Mouse (Mus musculus) forebrain, embryonic 15.5 days (tissue): ENCODE data around the gene Atraid. TPM values are rescaled to one million over a fixed set of nuclear protein-coding genes. Genes with fewer than 3 reads are reported as not detected.

ENCODE experiments used
- ATAC-seq: fragments of 200-750 bp; cut with Nextera tagmentation; replicated peaks from 2 replicates; pipeline ENCODE4 v1.8.0; 2017; ENCODE audit warnings: mild to moderate bottlenecking, moderate TSS enrichment, moderate library complexity
- H3K27ac ChIP-seq: fragments of 300-500 bp; sonication (generic); replicated peaks from 2 replicates; pipeline ENCODE4 v1.5.1; 2015; ENCODE audit warnings: mild to moderate bottlenecking, inconsistent platforms
- H3K27me3 ChIP-seq: fragments of 300-500 bp; sonication (generic); 2 replicates; pipeline ENCODE4 v1.6.1; 2015; ENCODE audit warnings: inconsistent platforms
- H3K36me3 ChIP-seq: fragments of 300-500 bp; sonication (generic); 2 replicates; pipeline ENCODE4 v1.6.1; 2015; ENCODE audit warnings: mild to moderate bottlenecking, inconsistent platforms
- H3K4me1 ChIP-seq: fragments of 300-500 bp; sonication (generic); 2 replicates; pipeline ENCODE4 v1.6.1; 2015; ENCODE audit warnings: inconsistent platforms
- H3K4me2 ChIP-seq: fragments of 300-500 bp; sonication (generic); replicated peaks from 2 replicates; pipeline ENCODE4 v1.6.1; 2015; ENCODE audit warnings: mild to moderate bottlenecking, inconsistent platforms
- H3K4me3 ChIP-seq: fragments of 300-500 bp; sonication (generic); 2 replicates; pipeline ENCODE4 v1.5.1; 2015; ENCODE audit warnings: mild to moderate bottlenecking, inconsistent platforms
- H3K9ac ChIP-seq: fragments of 300-500 bp; sonication (generic); replicated peaks from 2 replicates; pipeline ENCODE4 v1.6.1; 2015; ENCODE audit warnings: mild to moderate bottlenecking, inconsistent platforms
- H3K9me3 ChIP-seq: fragments of 300-500 bp; sonication (generic); 2 replicates; pipeline ENCODE4 v1.6.1; 2016; ENCODE audit warnings: inconsistent platforms
- WGBS: fragments of 180-500 bp; shearing (Covaris S2); methylation state at CpG from one replicate; pipeline ENCODE4 v1.1.7; 2015; ENCODE audit warnings: mixed read lengths; 5-methylcytosine and 5-hydroxymethylcytosine counted together
- polyA plus RNA-seq: library from polyadenylated mRNA; unstranded; fragments of >200 nt; fragmentation: Nextera tagmentation; extraction: Ambion mirVana; gene quantifications from 2 replicates; pipeline ENCODE4 v1.2.1, GENCODE M21; 2015

Atraid gene
- polyA plus RNA-seq, 1 experiment from 2014 or later: 144 TPM

DNA sequence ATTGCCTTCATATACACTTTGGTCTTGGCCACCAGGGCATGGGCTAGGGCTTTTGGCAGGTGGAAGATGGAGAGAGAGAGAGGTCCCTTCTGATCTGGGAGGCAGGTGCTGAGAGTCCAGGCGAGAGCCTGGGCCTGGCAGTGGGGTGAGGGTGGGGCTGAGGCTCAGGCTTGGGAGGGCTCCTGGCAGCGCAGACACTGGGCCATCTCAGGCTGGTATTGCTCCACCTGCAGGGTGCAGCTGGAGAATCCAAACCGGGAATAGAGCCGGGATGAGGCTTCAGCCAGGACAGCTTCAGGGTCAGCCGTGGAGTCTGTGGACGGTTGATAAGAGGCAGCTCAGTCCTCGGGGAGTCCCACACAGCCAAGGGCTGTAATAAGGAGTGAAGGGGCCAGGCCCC lies 38.5 kb downstream of the Atraid start:
- 28% methylated on average over 7 of the region's 7 CpGs for WGBS
- Histone ChIP-seq H3K4me2 (no peak overlapping the region), H3K36me3 (no peaks in the 10 kb centered on the region), H3K9me3 (no peaks in the 10 kb centered on the region), H3K27me3 (peaks cover 23% of the 10 kb centered on the region), H3K9ac (no peak overlapping the region), H3K27ac (no peak overlapping the region), H3K4me1 (no peaks in the 10 kb centered on the region; the same call in 1 of the 2 replicates), H3K4me3 (no peak overlapping the region)
- ATAC-seq: no peak

DNA sequence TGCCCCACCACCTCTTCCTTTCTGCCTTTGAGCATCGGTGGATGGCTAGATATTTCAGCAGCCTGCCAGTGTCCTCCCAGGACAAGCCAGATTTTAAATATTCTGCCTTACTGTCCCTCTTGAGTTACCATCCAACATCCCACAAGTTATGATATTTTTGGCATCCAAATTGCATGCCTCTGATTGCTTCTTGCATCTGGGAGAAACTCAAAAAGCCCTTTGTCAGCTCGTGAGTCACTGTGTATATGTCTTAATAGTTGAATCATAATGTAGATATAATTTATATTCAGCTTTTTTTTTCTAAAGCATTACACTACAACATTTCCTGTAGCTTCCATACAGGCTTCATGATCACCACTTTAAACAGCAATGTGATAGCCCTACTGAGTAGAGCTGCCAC lies 39.0 kb downstream of the Atraid start:
- ATAC-seq: no peak
- Histone ChIP-seq H3K9ac (no peak overlapping the region), H3K4me1 (no peaks in the 10 kb centered on the region; the same call in 1 of the 2 replicates), H3K4me2 (no peak overlapping the region), H3K4me3 (no peak overlapping the region), H3K9me3 (no peaks in the 10 kb centered on the region), H3K27me3 (peaks cover 28% of the 10 kb centered on the region), H3K36me3 (no peaks in the 10 kb centered on the region), H3K27ac (no peak overlapping the region)
- WGBS: 81% methylated on average over 2 of the region's 2 CpGs

DNA sequence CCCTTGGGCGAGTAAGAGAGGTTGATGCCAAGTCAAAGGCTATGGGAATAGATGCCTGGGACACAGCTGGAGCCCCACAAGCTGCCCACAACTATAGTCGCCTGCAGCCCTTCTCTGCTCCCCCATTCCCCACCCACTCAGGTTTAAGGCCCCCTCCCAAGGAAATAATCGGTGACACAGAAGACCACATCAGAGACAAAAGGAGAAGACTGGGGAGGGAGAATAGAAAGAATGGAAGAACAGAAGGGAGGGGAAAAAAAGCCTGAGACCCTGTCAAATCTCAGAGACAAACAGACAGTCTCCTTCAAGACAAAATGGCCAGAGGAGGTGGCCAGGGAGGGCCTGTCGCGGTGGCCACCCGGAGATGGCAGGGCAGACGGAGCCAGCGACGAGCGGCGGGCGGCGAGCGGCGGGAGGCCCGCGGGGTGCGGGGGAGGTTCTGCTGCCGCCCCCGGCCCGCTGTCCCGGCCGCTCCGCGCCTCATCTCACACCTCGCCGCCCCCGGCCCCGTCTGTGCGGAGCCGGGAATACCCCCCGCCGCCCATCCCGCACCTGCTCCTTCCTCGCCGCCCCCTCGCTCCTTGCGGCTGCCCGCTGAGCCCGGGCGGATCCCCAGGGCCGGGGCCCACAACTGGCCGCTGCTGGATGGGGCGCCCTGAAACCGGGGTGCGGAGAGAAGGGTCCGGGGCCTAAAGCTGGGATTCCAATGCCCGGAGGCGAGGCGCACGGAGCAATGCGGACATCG lies 44.3 kb downstream of the Atraid start:
- peak overlapping the region; percentile 34 for H3K4me3 ChIP-seq
- H3K4me1 ChIP-seq: peaks cover 36% of the 10 kb centered on the region
- no peak overlapping the region for H3K27ac ChIP-seq
- peak overlapping the region; percentile 39 for H3K9ac ChIP-seq
- WGBS: 2% methylated on average over 42 of the region's 53 CpGs
- peaks cover 80% of the 10 kb centered on the region for H3K27me3 ChIP-seq
- H3K36me3 ChIP-seq: no peaks in the 10 kb centered on the region
- H3K9me3 ChIP-seq: no peaks in the 10 kb centered on the region
- H3K4me2 ChIP-seq: peak overlapping the region; percentile 49
- no peak for ATAC-seq

DNA sequence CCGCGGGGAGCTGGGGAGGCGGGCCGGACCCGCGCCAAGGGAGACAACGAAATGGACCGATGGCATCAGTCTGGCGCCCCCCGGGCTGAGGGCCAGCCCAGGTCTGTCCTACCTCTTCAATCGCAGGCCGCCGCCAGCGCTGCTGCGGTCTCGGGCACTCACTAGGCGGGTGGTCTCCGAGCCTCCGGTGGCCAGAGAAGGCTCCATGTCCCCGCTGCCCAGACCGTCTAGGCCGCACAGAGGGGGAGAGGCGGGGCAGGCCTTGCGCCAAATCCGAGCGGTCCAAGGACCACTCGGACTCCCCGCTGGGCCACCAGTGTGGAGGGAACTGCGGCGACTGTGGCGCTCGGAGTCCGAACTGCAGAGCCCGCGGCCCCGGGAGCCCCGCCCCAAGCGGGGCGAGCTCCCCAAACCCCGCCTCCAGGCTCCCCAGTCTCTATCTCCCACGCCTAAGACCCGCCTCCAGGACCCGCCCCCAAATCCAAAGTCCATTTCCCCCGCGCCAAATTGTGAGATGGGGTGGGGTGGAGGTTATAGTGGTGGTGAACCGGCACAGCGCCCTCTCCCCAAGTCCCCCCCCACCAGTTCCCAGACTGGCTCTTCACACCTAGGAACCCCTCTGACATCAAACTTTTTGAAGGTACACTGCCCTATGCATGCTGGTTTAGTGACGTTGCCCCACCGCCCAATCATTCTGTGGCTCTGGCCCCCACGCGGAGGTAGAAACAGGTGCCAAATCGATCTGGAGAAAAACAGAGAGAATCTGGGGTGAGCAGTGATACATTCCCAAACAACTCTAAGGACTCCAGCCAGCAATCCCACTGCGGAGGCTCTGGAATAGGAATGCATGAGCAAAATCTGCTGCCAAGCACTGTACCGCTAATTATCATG lies 45.3 kb downstream of the Atraid start:
- H3K9ac ChIP-seq: peak overlapping the region; percentile 39
- no peak overlapping the region for H3K27ac ChIP-seq
- H3K36me3 ChIP-seq: no peaks in the 10 kb centered on the region
- under 1% methylated on average over 50 of the region's 54 CpGs for WGBS
- H3K4me3 ChIP-seq: peak overlapping the region; percentile 34
- ATAC-seq: peak; percentile 66
- H3K27me3 ChIP-seq: peaks cover 88% of the 10 kb centered on the region
- H3K4me2 ChIP-seq: peak overlapping the region; percentile 49
- H3K9me3 ChIP-seq: no peaks in the 10 kb centered on the region
- peaks cover 36% of the 10 kb centered on the region for H3K4me1 ChIP-seq

DNA sequence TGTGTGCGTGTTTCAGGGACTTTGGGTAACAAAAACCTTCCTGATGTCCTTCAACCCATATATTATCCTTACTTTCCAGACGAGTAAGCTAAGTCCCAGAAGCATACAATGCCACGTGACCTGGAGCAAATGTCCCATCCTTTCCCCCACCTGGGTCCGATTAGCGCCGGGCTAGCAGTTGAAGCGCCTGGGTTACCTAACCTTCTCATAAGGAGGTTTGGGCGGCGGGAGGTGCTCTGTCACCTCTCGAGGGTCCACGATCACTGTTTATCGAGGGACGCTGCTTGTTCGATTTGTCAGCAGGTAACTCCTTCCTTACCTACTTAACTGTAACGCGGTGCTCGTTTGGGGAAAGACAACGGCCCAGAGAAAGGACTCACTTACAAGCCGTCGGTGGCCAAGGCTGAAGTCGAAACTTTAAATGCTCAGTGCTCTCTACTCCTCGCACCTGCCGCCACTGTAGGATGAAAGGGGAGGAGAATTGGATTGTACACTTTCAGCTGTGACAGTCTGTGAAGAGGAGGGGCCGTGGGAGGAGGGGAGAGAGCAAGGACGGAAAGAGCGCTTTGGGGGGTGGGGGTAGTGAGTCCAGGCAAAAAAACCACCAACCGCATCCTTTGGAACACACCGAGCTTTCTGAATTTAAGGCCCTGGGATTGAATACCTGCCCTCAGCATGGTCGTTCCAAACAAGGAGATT lies 46.1 kb downstream of the Atraid start:
- no peak overlapping the region for H3K27ac ChIP-seq
- H3K36me3 ChIP-seq: no peaks in the 10 kb centered on the region
- H3K4me3 ChIP-seq: peak overlapping the region; percentile 34
- 1% methylated on average over 29 of the region's 29 CpGs for WGBS
- H3K4me1 ChIP-seq: peaks cover 36% of the 10 kb centered on the region
- no peak overlapping the region for H3K9ac ChIP-seq
- ATAC-seq: peak; percentile 16; the same call in 1 of the 2 replicates
- no peaks in the 10 kb centered on the region for H3K9me3 ChIP-seq
- H3K4me2 ChIP-seq: peak overlapping the region; percentile 49
- peaks cover 85% of the 10 kb centered on the region for H3K27me3 ChIP-seq

DNA sequence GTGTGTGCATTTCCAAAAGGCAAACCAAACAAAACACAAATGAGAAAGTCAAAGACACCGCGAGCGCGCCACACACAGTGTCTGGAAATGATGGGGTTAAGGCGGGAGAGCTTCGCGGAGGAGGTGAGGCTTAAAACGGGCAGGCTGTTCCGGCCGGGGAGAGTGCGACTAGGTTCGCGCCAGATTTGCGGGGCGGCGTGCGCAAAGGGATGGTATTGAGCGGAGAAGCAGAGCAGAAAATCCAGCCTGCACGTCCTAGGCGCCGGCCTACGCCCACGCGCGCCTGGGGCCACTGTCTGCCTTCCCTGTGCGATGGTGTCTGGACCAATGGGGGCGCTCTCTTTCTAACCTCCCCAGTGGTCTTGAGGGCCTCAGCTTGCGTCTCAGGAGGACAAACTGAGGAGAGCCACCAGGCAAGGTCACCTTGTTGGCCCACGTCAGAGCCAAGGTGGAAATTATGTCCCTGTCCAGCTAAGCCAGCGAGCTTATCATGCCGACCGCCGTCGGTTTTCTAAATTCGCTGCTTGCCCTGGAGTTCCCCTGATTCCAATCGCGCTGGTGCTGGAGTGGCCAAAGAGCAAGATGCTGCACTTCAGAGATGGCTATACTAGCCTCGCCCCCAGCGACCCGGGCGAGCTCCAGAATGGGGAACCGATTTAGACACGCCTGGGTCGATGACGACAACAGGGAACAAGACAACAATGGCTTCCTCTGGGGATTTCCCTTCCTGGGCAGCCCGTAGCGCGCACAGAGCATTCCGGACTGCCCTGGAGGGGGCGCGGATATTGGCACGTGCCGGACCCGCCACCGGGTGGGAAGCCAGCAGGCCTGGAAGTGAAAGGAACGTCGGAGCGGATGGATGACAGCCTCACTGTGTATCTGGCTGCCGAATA lies 46.9 kb downstream of the Atraid start:
- Histone ChIP-seq H3K27me3 (peaks cover 80% of the 10 kb centered on the region), H3K27ac (no peak overlapping the region), H3K36me3 (no peaks in the 10 kb centered on the region), H3K9me3 (no peaks in the 10 kb centered on the region), H3K4me2 (peak overlapping the region; percentile 49), H3K9ac (peak overlapping the region; percentile 19; the same call in 1 of the 2 replicates), H3K4me1 (peaks cover 36% of the 10 kb centered on the region), H3K4me3 (peak overlapping the region; percentile 34)
- ATAC-seq: no peak
- WGBS: under 1% methylated on average over 59 of the region's 59 CpGs

DNA sequence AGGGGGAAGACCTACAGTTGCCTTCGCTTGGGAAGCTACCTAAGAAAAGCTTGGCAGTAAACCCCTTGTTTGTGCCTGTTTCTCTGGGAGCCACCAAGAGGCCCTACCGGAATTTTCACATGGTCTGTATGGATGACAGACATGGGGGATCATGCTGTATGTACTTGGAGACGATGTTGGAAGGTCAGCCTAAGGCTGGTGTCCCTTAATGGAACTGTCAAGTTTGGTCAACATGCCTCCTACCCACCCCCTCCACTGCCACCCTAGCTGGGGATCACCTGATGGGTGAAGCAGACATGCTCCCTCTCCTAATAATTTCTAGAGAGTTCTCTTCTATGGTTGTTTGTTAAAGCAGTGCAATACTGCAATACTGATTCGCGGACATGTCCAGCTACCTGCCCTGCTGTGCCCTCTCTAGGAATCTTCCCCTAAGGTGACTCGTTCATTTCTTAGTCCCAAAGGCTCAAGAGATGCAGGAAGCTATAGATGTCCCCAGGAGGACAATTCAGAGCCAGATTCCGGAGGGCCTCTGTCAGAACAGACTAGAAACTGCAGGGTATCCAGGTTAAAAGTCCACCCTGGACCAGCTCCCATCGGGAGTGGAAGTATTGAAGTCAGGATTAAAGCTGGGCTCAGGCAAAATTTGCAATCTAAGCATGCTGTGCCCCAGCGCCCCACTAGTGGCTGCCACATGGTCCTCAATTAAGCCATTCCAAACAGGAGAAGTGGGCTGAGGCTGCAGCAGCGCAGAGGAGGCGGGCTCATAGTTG lies 47.8 kb downstream of the Atraid start:
- no peak for ATAC-seq
- WGBS: 27% methylated on average over 11 of the region's 11 CpGs
- Histone ChIP-seq H3K4me1 (peaks cover 36% of the 10 kb centered on the region), H3K4me3 (peak overlapping the region; percentile 34), H3K36me3 (no peaks in the 10 kb centered on the region), H3K9ac (peak overlapping the region; percentile 19; the same call in 1 of the 2 replicates), H3K9me3 (no peaks in the 10 kb centered on the region), H3K27ac (no peak overlapping the region), H3K27me3 (peaks cover 72% of the 10 kb centered on the region), H3K4me2 (peak overlapping the region; percentile 49)

Other genes with a start within 250 kb of the Atraid start
- 101 and 110 TPM in 2 replicates for gene Mapre3, start 233.7 kb upstream of the Atraid start, polyA plus RNA-seq
- 48.1 and 50.9 TPM in 2 replicates for gene Tmem214, start 180.3 kb upstream of the Atraid start, polyA plus RNA-seq
- 23.2 and 23.9 TPM in 2 replicates for gene Agbl5, start 159.6 kb upstream of the Atraid start, polyA plus RNA-seq
- gene Ost4, start 140.5 kb upstream of the Atraid start, polyA plus RNA-seq: 243 and 273 TPM in 2 replicates
- 12.0 and 12.9 TPM in 2 replicates for gene Emilin1, start 134.9 kb upstream of the Atraid start, polyA plus RNA-seq
- gene Khk, start 126.9 kb upstream of the Atraid start, polyA plus RNA-seq: 5.1 and 5.5 TPM in 2 replicates
- 15.9 and 18.5 TPM in 2 replicates for gene Cgref1, start 102.7 kb upstream of the Atraid start, polyA plus RNA-seq
- 123 and 127 TPM in 2 replicates for gene Preb, start 88.0 kb upstream of the Atraid start, polyA plus RNA-seq
- not detected in 2 replicates for gene Tcf23, start 79.7 kb upstream of the Atraid start, polyA plus RNA-seq
- 13.6 and 16.0 TPM in 2 replicates for gene Slc5a6, start 612 bp downstream of the Atraid start, polyA plus RNA-seq
- 17.6 and 19.8 TPM in 2 replicates for gene Cad, start 6.5 kb downstream of the Atraid start, polyA plus RNA-seq
- gene Dnajc5g, start 58.0 kb downstream of the Atraid start, polyA plus RNA-seq: not detected in 2 replicates
- gene Slc30a3, start 59.9 kb downstream of the Atraid start, polyA plus RNA-seq: 1.5 and 2.2 TPM in 2 replicates
- gene Trim54, start 68.4 kb downstream of the Atraid start, polyA plus RNA-seq: not detected in 2 replicates
- not detected in 2 replicates for gene Ucn, start 90.5 kb downstream of the Atraid start, polyA plus RNA-seq
- gene Mpv17, start 105.9 kb downstream of the Atraid start, polyA plus RNA-seq: 54.6 and 54.8 TPM in 2 replicates
- 1.2 and 1.8 TPM in 2 replicates for gene Gm29609, start 131.6 kb downstream of the Atraid start, polyA plus RNA-seq
- gene Gtf3c2, start 131.8 kb downstream of the Atraid start, polyA plus RNA-seq: 69.5 and 75.4 TPM in 2 replicates
- 138 and 143 TPM in 2 replicates for gene Snx17, start 144.9 kb downstream of the Atraid start, polyA plus RNA-seq
- gene Eif2b4, start 145.1 kb downstream of the Atraid start, polyA plus RNA-seq: 78.8 and 87.0 TPM in 2 replicates
- 16.3 and 17.7 TPM in 2 replicates for gene Zfp513, start 154.0 kb downstream of the Atraid start, polyA plus RNA-seq
- 170 TPM in 2 replicates for gene Ppm1g, start 172.4 kb downstream of the Atraid start, polyA plus RNA-seq
- gene Nrbp1, start 192.6 kb downstream of the Atraid start, polyA plus RNA-seq: 156 and 157 TPM in 2 replicates
- gene Gm9970, start 192.9 kb downstream of the Atraid start, polyA plus RNA-seq: 0.34 TPM in 1 of 2 replicates, not detected in the other
- gene Krtcap3, start 203.4 kb downstream of the Atraid start, polyA plus RNA-seq: 1.7 and 2.4 TPM in 2 replicates
- gene Ift172, start 242.8 kb downstream of the Atraid start, polyA plus RNA-seq: 36.0 and 38.0 TPM in 2 replicates
- 89.2 and 90.3 TPM in 2 replicates for gene Fndc4, start 247.8 kb downstream of the Atraid start, polyA plus RNA-seq
- 0.27 and 0.45 TPM in 2 replicates for gene Gckr, start 249.1 kb downstream of the Atraid start, polyA plus RNA-seq